Mouse (Mus musculus) liver, embryonic 14.5 days (tissue): ENCODE measurements at regions not wholly inside any gene's neighbourhood (a gene's known extent, or its start where the extent isn't known, plus 50 kb on each side); places are given as distances from the start of the nearest gene placed in this dataset.

Experiments used
- CTCF ChIP-seq: IDR thresholded peaks from 2 replicates; pipeline ENCODE4 v1.5.1; 2016; ENCODE audit warnings: antibody characterized with exemption, low read depth, control low read depth
- EP300 ChIP-seq: IDR thresholded peaks from 2 replicates; pipeline ENCODE4 v1.6.1; 2016; ENCODE audit warnings: antibody characterized with exemption, low read depth

GRCm38 (mm10) chr16:76718809-76719208 is 294.7 kb upstream of the Usp25 start:
- TF ChIP-seq CTCF (no peak), EP300 (no peak)
